Mouse (Mus musculus) intestine, embryonic 15.5 days (tissue): ENCODE results near the gene Shmt2. TPM values are rescaled to one million over a fixed set of nuclear protein-coding genes. Genes with fewer than 3 reads are reported as not detected.

Source experiments
- ATAC-seq: fragments of 200-750 bp; cut with Nextera tagmentation; 2 replicates; pipeline ENCODE4 v1.8.0; 2017; ENCODE audit warnings: moderate TSS enrichment, moderate library complexity
- H3K27ac ChIP-seq: fragments of 300-500 bp; sonication (generic); 2 replicates; pipeline ENCODE4 v1.5.1; 2015; ENCODE audit warnings: mild to moderate bottlenecking, inconsistent platforms
- H3K27me3 ChIP-seq: fragments of 300-500 bp; sonication (generic); replicated peaks from 2 replicates; pipeline ENCODE4 v1.6.1; 2015; ENCODE audit warnings: inconsistent platforms
- H3K36me3 ChIP-seq: fragments of 300-500 bp; sonication (generic); 2 replicates; pipeline ENCODE4 v1.6.1; 2015; ENCODE audit warnings: inconsistent platforms
- H3K4me1 ChIP-seq: fragments of 300-500 bp; sonication (generic); replicated peaks from 2 replicates; pipeline ENCODE4 v1.6.1; 2015; ENCODE audit warnings: inconsistent platforms
- H3K4me2 ChIP-seq: fragments of 300-500 bp; sonication (generic); replicated peaks from 2 replicates; pipeline ENCODE4 v1.6.1; 2015; ENCODE audit warnings: mild to moderate bottlenecking, inconsistent platforms
- H3K4me3 ChIP-seq: fragments of 300-500 bp; sonication (generic); replicated peaks from 2 replicates; pipeline ENCODE4 v1.5.1; 2015; ENCODE audit warnings: inconsistent platforms
- H3K9ac ChIP-seq: fragments of 300-500 bp; sonication (generic); 2 replicates; pipeline ENCODE4 v1.6.1; 2015; ENCODE audit warnings: inconsistent platforms
- H3K9me3 ChIP-seq: fragments of 300-500 bp; sonication (generic); 2 replicates; pipeline ENCODE4 v1.6.1; 2016; ENCODE audit warnings: inconsistent platforms
- WGBS: fragments of 180-500 bp; shearing (Covaris S2); methylation state at CpG from one replicate; pipeline ENCODE4 v1.1.7; 2015; 5-methylcytosine and 5-hydroxymethylcytosine counted together
- polyA plus RNA-seq: library from polyadenylated mRNA; unstranded; fragments of >200 nt; fragmentation: Nextera tagmentation; extraction: Ambion mirVana; gene quantifications from 2 replicates; pipeline ENCODE4 v1.2.1, GENCODE M21; 2015

Shmt2 gene
- polyA plus RNA-seq, 1 experiment from 2014 or later = 147 TPM

DNA sequence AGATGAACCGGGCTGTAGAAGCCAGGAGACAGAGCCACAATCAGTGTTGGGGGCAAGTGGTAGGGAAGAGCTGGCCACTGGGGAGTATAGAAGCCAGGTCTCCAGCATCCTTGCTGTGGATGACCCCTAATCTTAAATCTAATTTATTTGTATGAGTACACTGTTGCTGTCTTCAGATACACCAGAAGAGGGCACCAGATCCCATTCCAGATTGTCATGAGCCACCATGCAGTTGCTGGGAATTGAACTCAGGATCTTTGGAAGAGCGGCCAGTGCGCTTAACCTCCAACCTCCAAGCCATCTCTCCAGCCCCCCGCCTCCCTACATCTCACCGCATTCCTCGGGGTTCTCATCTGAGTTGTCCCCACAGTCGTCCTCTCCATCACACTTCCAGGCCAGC is 24.3 kb upstream of the Shmt2 start:
- H3K36me3 ChIP-seq = peaks cover 64% of the 10 kb centered on the region
- H3K9ac ChIP-seq = no peak overlapping the region
- H3K27me3 ChIP-seq = no peaks in the 10 kb centered on the region
- no peak overlapping the region for H3K27ac ChIP-seq
- 88% methylated on average over 7 of the region's 7 CpGs for WGBS
- no peak overlapping the region for H3K4me3 ChIP-seq
- no peak overlapping the region for H3K4me2 ChIP-seq
- ATAC-seq = no peak
- no peaks in the 10 kb centered on the region for H3K4me1 ChIP-seq
- no peaks in the 10 kb centered on the region for H3K9me3 ChIP-seq

- no peak overlapping the region for H3K27ac ChIP-seq
- no peaks in the 10 kb centered on the region for H3K27me3 ChIP-seq
- H3K4me1 ChIP-seq = no peaks in the 10 kb centered on the region
- H3K9ac ChIP-seq = no peak overlapping the region
- no peak overlapping the region for H3K4me2 ChIP-seq
- H3K4me3 ChIP-seq = no peak overlapping the region
- 92% methylated on average over 20 of the region's 20 CpGs for WGBS
- no peaks in the 10 kb centered on the region for H3K9me3 ChIP-seq
- ATAC-seq = no peak
- peaks cover 57% of the 10 kb centered on the region for H3K36me3 ChIP-seq
Observed at GRCm38 (mm10) chr10:127544375-127544774, 22.1 kb upstream of the Shmt2 start.

GRCm38 (mm10) chr10:127543916-127544315 is 21.7 kb upstream of the Shmt2 start:
- H3K9me3 ChIP-seq = no peaks in the 10 kb centered on the region
- ATAC-seq = no peak
- H3K4me2 ChIP-seq = no peak overlapping the region
- no peaks in the 10 kb centered on the region for H3K4me1 ChIP-seq
- no peak overlapping the region for H3K27ac ChIP-seq
- H3K27me3 ChIP-seq = no peaks in the 10 kb centered on the region
- H3K36me3 ChIP-seq = peaks cover 55% of the 10 kb centered on the region
- WGBS = 78% methylated on average over 3 of the region's 3 CpGs
- no peak overlapping the region for H3K9ac ChIP-seq
- no peak overlapping the region for H3K4me3 ChIP-seq

- ATAC-seq = no peak
- Histone ChIP-seq H3K27ac (no peak overlapping the region), H3K4me2 (no peak overlapping the region), H3K27me3 (no peaks in the 10 kb centered on the region), H3K9me3 (no peaks in the 10 kb centered on the region), H3K36me3 (peaks cover 50% of the 10 kb centered on the region), H3K4me1 (no peaks in the 10 kb centered on the region), H3K9ac (no peak overlapping the region), H3K4me3 (no peak overlapping the region)
- 66% methylated on average over 6 of the region's 6 CpGs for WGBS
Observed at GRCm38 (mm10) chr10:127542720-127543119, 20.5 kb upstream of the Shmt2 start.

DNA sequence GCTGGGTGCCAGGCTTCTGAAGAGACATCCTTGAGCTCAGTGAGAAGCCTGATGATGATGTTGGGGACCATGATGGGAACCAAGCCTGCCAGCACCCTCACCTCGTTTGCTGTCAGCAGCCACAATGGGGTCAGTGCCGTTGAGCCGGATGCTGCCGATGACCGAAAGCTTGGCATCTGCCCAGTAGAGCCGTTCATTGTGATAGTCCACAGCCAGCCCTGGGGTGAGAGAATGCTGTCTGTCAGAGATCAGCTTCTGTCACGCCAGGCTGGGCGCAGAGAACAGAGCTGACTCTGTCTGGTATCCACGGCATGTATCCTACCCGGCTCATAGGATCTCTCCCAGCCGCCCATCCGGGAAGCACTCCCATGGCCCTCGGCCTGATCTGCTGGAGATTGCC is 19.8 kb upstream of the Shmt2 start:
- Histone ChIP-seq H3K4me2 (no peak overlapping the region), H3K9ac (no peak overlapping the region), H3K4me1 (no peaks in the 10 kb centered on the region), H3K36me3 (peaks cover 45% of the 10 kb centered on the region), H3K27me3 (no peaks in the 10 kb centered on the region), H3K27ac (no peak overlapping the region), H3K4me3 (no peak overlapping the region), H3K9me3 (no peaks in the 10 kb centered on the region)
- ATAC-seq = no peak
- 89% methylated on average over 13 of the region's 13 CpGs for WGBS

GRCm38 (mm10) chr10:127541510-127541909 is 19.3 kb upstream of the Shmt2 start:
- no peak overlapping the region for H3K9ac ChIP-seq
- H3K27me3 ChIP-seq = peaks cover 1% of the 10 kb centered on the region
- no peak for ATAC-seq
- peaks cover 43% of the 10 kb centered on the region for H3K36me3 ChIP-seq
- no peak overlapping the region for H3K27ac ChIP-seq
- WGBS = 94% methylated on average over 8 of the region's 8 CpGs
- H3K4me1 ChIP-seq = no peaks in the 10 kb centered on the region
- no peak overlapping the region for H3K4me3 ChIP-seq
- no peaks in the 10 kb centered on the region for H3K9me3 ChIP-seq
- no peak overlapping the region for H3K4me2 ChIP-seq

DNA sequence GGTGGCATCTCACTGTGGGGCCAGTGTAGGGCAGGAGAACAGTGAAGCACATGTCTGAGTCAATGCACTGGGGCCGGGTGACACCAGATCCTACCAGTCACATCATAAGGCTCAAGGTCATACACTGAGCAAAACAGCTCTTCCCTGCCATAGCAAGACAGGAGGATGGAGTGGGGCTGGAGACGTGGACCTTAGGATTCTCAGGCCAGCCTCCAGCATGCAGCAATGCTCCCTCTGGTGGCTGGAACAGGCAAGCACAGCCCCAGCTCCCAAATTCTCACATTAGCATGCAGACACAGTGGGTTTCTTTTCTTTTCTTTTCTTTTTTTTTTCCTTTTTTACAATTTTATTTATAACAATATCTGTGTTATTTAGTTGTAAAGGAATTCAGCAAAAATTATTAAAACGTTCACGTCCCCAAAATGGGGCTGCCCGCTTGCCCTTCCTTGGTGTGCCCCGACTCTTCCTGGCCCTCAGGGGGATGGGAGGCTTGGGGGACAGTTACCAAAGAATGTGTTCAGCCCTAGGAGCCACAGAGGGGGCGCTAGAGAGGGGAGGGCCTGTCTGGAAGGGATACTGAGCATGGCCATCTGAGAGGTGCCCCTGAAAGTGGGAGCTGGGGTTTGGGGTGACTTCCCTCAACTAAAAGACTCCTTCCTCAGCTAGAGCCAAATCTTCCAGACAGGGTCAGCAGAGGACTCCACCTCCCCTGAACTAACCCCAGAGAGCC is 15.8 kb upstream of the Shmt2 start:
- Histone ChIP-seq H3K9me3 (no peaks in the 10 kb centered on the region), H3K4me3 (no peak overlapping the region), H3K4me1 (peaks cover 18% of the 10 kb centered on the region), H3K36me3 (peaks cover 21% of the 10 kb centered on the region; the same call in 1 of the 2 replicates), H3K9ac (no peak overlapping the region), H3K27ac (no peak overlapping the region), H3K27me3 (peaks cover 36% of the 10 kb centered on the region), H3K4me2 (no peak overlapping the region)
- peak; percentile 35 for ATAC-seq
- 27% methylated on average over 7 of the region's 7 CpGs for WGBS

DNA sequence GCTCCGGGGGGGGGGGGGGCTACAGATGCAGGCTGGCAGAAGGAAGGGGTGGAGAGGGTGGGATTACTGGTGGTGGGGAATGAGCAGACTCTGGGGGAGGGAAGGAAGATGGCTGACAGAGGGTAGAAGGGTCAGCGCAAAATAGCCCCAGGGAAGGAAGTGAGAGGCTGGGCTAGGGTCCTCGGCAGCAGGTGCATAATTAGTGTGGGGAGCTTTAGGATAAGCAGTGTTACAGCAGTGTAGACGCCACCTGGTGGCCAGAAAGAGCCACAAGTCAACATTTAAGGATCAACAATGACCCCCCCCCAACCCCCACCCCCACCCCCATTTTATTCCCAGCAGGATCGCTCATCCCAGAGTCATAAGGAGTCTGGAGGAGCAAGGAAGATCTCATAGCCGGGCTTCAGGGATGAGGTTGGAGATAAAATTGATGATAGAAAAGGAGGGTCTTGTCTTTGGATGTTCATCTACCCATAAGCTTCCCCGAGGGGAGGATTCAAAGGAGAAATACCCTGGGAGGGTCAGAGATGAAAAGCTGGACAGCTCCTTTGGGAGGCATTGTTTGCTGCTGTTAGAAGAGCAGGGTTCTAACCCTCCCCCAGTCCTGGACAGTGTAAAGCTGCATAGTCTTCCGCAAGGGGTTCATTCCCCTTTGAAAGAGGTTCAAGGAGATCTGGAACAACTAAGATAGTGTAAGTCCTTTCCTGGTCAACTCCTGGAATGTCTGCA is 14.5 kb upstream of the Shmt2 start:
- peaks cover 48% of the 10 kb centered on the region for H3K27me3 ChIP-seq
- no peak overlapping the region for H3K27ac ChIP-seq
- no peak overlapping the region for H3K4me2 ChIP-seq
- H3K9me3 ChIP-seq = no peaks in the 10 kb centered on the region
- peaks cover 12% of the 10 kb centered on the region; the same call in 1 of the 2 replicates for H3K36me3 ChIP-seq
- peaks cover 18% of the 10 kb centered on the region for H3K4me1 ChIP-seq
- WGBS = 13% methylated on average over 8 of the region's 8 CpGs
- H3K9ac ChIP-seq = no peak overlapping the region
- no peak overlapping the region for H3K4me3 ChIP-seq
- no peak for ATAC-seq

- Histone ChIP-seq H3K4me3 (peak overlapping the region; percentile 47), H3K36me3 (no peaks in the 10 kb centered on the region), H3K9me3 (no peaks in the 10 kb centered on the region), H3K27ac (no peak overlapping the region), H3K4me2 (peak overlapping the region; percentile 96), H3K4me1 (peaks cover 24% of the 10 kb centered on the region), H3K27me3 (peaks cover 66% of the 10 kb centered on the region), H3K9ac (no peak overlapping the region)
- no peak; the same call in 1 of the 2 replicates for ATAC-seq
- 1% methylated on average over 30 of the region's 30 CpGs for WGBS
Observed at GRCm38 (mm10) chr10:127534929-127535384, 12.7 kb upstream of the Shmt2 start.

DNA sequence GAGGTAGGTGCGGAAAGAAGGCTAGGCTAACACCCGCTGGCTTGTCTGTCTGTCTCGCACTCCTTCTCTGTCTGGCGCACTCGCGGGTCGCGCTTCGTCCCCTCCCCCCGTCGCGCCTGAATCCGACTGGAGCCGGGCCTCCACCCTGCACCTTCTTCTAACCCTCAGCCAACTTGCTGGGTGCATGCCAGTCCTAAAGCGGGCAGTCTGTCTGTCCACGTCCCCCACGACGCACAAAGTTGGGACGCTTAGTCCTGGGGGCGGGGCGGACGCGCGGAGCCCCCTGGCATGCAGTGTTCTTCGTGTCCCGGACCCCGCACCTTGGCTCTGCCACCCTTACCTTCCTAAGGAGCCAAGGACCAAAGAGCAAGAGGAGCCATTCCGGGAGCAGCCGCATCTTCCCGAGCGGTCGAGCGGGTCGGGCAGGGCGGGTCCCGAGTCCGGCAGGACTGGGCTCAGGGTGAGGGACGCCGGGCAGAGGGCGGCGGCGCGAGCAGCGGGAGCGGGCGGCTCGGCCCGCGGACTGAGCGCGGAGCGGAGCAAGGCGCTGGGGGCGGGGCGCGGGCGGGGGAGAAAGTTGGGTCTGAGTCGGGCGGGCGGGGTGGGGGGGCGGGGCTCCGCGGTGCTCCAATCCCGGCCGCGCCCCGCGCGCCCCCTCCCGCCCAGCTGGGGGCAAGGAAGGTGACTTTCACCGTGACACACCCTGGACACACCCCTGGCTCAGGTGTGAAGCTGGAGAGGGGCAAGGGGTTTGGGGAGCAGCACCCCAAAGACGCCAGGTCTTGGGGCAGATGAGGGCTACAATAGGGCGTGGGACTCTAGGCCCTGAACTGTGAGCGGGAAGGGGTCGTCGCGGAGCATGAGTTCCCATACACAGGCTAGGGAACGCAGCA is 12.0 kb upstream of the Shmt2 start, which contains the start of gene Nxph4:
Gene Nxph4 (minus strand): TSS at position 524 of the 893 bp plus-strand sequence.
- peak within 1 kb of the TSS; percentile 96 for H3K4me2 ChIP-seq
- H3K27me3 ChIP-seq = peaks cover 73% of the 10 kb centered on the region
- H3K27ac ChIP-seq = no peak within 1 kb of the TSS
- under 1% methylated on average over 62 of the region's 78 CpGs for WGBS
- peak within 1 kb of the TSS; percentile 47 for H3K4me3 ChIP-seq
- no peaks in the 10 kb centered on the region for H3K36me3 ChIP-seq
- H3K9me3 ChIP-seq = no peaks in the 10 kb centered on the region
- H3K9ac ChIP-seq = peak within 1 kb of the TSS; percentile 48
- H3K4me1 ChIP-seq = peaks cover 24% of the 10 kb centered on the region
- peak; percentile 42 for ATAC-seq

GRCm38 (mm10) chr10:127531548-127531947 is 9.3 kb upstream of the Shmt2 start:
- 0 out of 2 replicates have a peak overlapping the region, but pooled peaks have one; percentile 22 for H3K4me2 ChIP-seq
- no peak overlapping the region for H3K27ac ChIP-seq
- ATAC-seq = no peak
- H3K9ac ChIP-seq = no peak overlapping the region
- no peaks in the 10 kb centered on the region for H3K9me3 ChIP-seq
- no peak overlapping the region for H3K4me3 ChIP-seq
- H3K27me3 ChIP-seq = peaks cover 99% of the 10 kb centered on the region
- peaks cover 32% of the 10 kb centered on the region for H3K4me1 ChIP-seq
- 6% methylated on average over 4 of the region's 4 CpGs for WGBS
- H3K36me3 ChIP-seq = no peaks in the 10 kb centered on the region

- Histone ChIP-seq H3K4me2 (peak overlapping the region; percentile 22), H3K9me3 (no peaks in the 10 kb centered on the region), H3K36me3 (no peaks in the 10 kb centered on the region), H3K4me3 (no peak overlapping the region), H3K27ac (no peak overlapping the region), H3K9ac (no peak overlapping the region), H3K4me1 (peaks cover 38% of the 10 kb centered on the region), H3K27me3 (peaks cover 99% of the 10 kb centered on the region)
- WGBS = under 1% methylated on average over 25 of the region's 25 CpGs
- ATAC-seq = no peak
Observed at GRCm38 (mm10) chr10:127530945-127531344, 8.7 kb upstream of the Shmt2 start.
